Mouse (Mus musculus) kidney, postnatal 0 days (tissue): ENCODE results near the gene Tbxas1. TPM values are rescaled to one million over a fixed set of nuclear protein-coding genes. Genes with fewer than 3 reads are reported as not detected.

ENCODE experiments used
- ATAC-seq: fragments of 200-750 bp; cut with Nextera tagmentation; replicated peaks from 2 replicates; pipeline ENCODE4 v1.8.0; 2017; ENCODE audit warnings: low read depth, moderate number of reproducible peaks, moderate TSS enrichment, moderate library complexity; ENCODE audit not compliant: low FRiP score
- DNase-seq: peaks from one replicate; pipeline ENCODE4 v3.0.0-alpha.2; 2016; ENCODE audit warnings: low spot score
- H3K27ac ChIP-seq: fragments of 300-500 bp; sonication (generic); 2 replicates; pipeline ENCODE4 v1.5.1; 2014; ENCODE audit warnings: mild to moderate bottlenecking
- H3K27me3 ChIP-seq: fragments of 300-500 bp; sonication (generic); 2 replicates; pipeline ENCODE4 v1.6.1; 2014; ENCODE audit warnings: low read length, mixed read lengths; ENCODE audit not compliant: insufficient read depth
- H3K36me3 ChIP-seq: fragments of 300-500 bp; sonication (generic); 2 replicates; pipeline ENCODE4 v1.6.1; 2014; ENCODE audit warnings: low read length, mixed read lengths; ENCODE audit not compliant: insufficient read depth
- H3K4me1 ChIP-seq: fragments of 300-500 bp; sonication (generic); replicated peaks from 2 replicates; pipeline ENCODE4 v1.6.1; 2014; ENCODE audit warnings: antibody characterized with exemption, low read length, mixed read lengths; ENCODE audit not compliant: insufficient read depth
- H3K4me2 ChIP-seq: fragments of 300-500 bp; sonication (generic); 2 replicates; pipeline ENCODE4 v1.6.1; 2014; ENCODE audit warnings: mild to moderate bottlenecking, low read length, moderate library complexity, mixed read lengths
- H3K4me3 ChIP-seq: fragments of 300-500 bp; sonication (generic); replicated peaks from 2 replicates; pipeline ENCODE4 v1.5.1; 2014; ENCODE audit warnings: low read depth, low read length
- H3K9ac ChIP-seq: fragments of 300-500 bp; sonication (generic); 2 replicates; pipeline ENCODE4 v1.6.1; 2014; ENCODE audit warnings: low read depth, low read length
- H3K9me3 ChIP-seq: fragments of 300-500 bp; sonication (generic); replicated peaks from 2 replicates; pipeline ENCODE4 v1.6.1; 2016; ENCODE audit warnings: low read length, inconsistent platforms, mixed read lengths
- CTCF ChIP-seq: IDR thresholded peaks from 2 replicates; pipeline ENCODE4 v1.5.1; 2016; ENCODE audit warnings: antibody characterized with exemption, low read depth, mild to moderate bottlenecking, moderate library complexity
- WGBS: fragments of 180-500 bp; shearing (Covaris S2); extraction: QIAGEN DNeasy Blood & Tissue Kit; methylation state at CpG from one replicate; pipeline ENCODE4 v1.1.7; 2014; 5-methylcytosine and 5-hydroxymethylcytosine counted together
- polyA plus RNA-seq: library from polyadenylated mRNA; unstranded; fragments of >200 nt; fragmentation: Nextera tagmentation; extraction: Ambion mirVana; gene quantifications from 2 replicates; pipeline ENCODE4 v1.2.1, GENCODE M21; 2015

The Tbxas1 gene
- polyA plus RNA-seq, 1 experiment from 2014 or later, result 10.5 TPM

DNA sequence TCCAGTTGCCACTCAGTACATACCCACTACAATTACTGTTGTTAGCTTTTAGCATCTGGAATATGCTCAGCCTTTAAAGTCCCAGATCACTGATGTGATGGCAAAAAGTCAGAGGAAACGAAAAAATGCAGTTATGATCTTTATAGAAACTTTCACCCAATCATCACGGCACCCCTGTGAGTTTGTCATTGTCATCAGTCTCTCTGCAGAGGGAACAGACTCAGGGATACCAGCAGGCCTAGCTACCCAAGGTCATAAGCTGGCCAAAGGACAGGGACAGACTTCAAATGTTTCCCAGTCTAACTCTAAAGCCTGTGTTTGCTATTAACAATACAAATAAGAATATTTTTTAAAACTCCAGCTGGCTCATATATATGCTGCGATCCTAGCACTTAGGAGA, 33.7 kb upstream of the Tbxas1 start:
- Histone ChIP-seq H3K9ac (no peak overlapping the region), H3K27ac (no peak overlapping the region; the same call in 1 of the 2 replicates), H3K4me3 (no peak overlapping the region), H3K36me3 (no peaks in the 10 kb centered on the region), H3K4me2 (no peak overlapping the region), H3K4me1 (peaks cover 9% of the 10 kb centered on the region; the same call in 1 of the 2 replicates), H3K9me3 (no peaks in the 10 kb centered on the region), H3K27me3 (no peaks in the 10 kb centered on the region)
- ATAC-seq, result no peak
- no peak for TF ChIP-seq CTCF
- 84% methylated on average over 3 of the region's 3 CpGs for WGBS
- DNase-seq, result no peak

DNA sequence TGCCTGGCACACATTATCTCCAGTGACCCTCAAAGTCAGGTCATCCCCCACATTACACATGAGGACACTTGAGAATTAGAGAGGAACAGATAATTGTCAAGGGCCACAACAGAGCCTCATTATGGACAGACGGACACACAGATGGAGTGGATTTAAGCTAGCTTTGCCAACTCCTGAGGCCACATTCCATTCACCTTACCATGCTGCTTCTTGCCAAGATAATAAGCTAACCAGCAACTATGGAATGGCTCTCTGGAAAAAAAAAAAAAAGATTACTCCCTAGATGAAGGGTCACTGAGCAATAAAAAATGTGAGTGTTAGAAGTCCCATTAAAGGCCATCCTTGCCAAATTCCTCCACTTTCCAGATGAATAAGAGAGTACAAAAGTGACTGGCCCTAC, 30.1 kb upstream of the Tbxas1 start:
- Histone ChIP-seq H3K9ac (no peak overlapping the region), H3K9me3 (no peaks in the 10 kb centered on the region), H3K4me1 (peaks cover 27% of the 10 kb centered on the region), H3K36me3 (no peaks in the 10 kb centered on the region), H3K4me2 (no peak overlapping the region), H3K27ac (no peak overlapping the region), H3K27me3 (no peaks in the 10 kb centered on the region), H3K4me3 (no peak overlapping the region)
- DNase-seq (no peak), ATAC-seq (no peak)
- WGBS, result 53% methylated on average over 1 of the region's 1 CpGs
- TF ChIP-seq CTCF, result no peak

DNA sequence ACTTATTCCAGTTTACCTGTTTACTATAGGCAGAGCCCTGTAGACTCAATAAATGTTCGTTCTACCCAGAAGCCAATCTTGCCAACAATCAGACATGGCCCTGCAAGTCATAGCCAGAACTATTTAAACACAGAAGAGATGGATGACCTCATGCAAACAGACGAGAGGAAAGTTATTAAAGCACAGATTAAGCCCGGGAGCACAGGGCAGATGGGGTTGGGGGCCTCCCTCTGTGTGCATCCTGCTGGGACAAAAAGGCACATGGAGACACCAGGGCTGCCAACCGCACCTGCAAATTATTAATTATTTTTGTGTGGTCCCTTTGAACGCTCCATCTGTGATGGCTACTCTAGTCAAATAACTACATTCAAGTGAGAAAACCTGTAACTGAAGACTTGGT, 29.3 kb upstream of the Tbxas1 start:
- Histone ChIP-seq H3K27ac (no peak overlapping the region), H3K27me3 (no peaks in the 10 kb centered on the region), H3K4me3 (no peak overlapping the region), H3K9me3 (no peaks in the 10 kb centered on the region), H3K36me3 (no peaks in the 10 kb centered on the region), H3K9ac (no peak overlapping the region), H3K4me2 (no peak overlapping the region), H3K4me1 (peaks cover 27% of the 10 kb centered on the region)
- ATAC-seq (no peak), DNase-seq (no peak)
- 64% methylated on average over 5 of the region's 5 CpGs for WGBS
- TF ChIP-seq CTCF, result no peak

DNA sequence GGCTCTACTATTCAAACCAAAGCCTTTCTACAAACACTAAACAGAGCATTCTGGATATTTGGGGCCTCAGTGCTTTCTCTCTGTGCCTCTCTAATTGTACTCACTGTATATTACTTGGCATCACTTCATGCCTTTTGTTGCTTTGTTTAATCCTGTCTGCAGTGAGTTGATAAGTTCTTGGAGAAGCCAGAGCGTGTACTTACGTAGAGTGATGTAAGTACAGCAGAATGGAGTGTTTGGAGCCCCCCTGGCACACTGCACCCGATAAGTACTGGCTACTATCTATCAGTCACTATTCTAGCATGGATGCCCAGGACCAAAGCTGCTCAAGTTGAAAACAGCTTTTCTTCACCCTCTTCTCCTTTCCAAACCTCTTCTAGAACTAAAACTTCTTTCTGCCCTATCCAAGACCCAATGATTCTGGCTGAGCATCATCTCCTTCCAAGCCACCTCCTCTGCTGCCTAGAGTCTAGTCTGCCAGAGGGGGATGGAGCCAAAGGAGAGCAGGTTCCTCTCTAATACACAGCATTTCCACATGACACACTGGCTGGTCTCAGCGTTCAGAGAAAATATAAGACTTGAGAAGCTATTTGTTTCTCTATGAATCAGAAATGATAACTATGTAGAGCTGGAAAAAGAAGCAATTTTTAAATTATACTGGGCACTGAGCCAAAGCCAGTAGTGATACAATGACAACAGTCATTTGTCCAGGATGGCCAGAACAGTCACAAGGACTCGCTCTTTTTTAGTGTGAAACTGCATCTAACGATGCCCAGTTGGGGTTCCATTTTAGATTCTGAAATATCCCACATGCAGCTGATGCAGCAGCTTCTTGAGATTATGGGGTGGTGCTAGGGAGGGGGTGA, 28.6 kb upstream of the Tbxas1 start:
- Histone ChIP-seq H3K36me3 (no peaks in the 10 kb centered on the region), H3K27ac (no peak overlapping the region)
- 77% methylated on average over 6 of the region's 6 CpGs for WGBS

DNA sequence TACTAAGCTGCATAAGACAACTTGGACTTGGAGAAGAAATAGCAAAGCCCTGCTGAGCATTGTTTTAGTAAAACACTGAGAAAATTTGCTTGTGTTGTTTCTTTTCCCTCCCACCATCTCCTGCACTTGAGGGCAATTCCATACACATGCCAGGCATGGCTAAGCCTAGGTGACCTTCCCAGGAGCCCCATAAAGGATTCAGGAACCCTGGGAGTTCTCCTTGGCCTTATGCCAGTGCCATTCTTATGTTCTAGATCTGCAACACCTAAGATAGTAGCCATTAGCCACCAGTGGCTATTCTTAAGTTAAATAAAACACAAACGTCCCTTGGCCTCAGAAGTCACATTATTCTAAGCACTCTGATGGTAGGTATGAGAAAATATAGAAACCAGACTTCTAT, 27.8 kb upstream of the Tbxas1 start:
- no peak overlapping the region for H3K4me2 ChIP-seq
- no peaks in the 10 kb centered on the region for H3K27me3 ChIP-seq
- H3K9me3 ChIP-seq, result no peaks in the 10 kb centered on the region
- H3K9ac ChIP-seq, result no peak overlapping the region
- 60% methylated on average over 1 of the region's 1 CpGs for WGBS
- H3K27ac ChIP-seq, result no peak overlapping the region
- DNase-seq (no peak), ATAC-seq (no peak)
- no peak overlapping the region for H3K4me3 ChIP-seq
- no peaks in the 10 kb centered on the region for H3K36me3 ChIP-seq
- peaks cover 22% of the 10 kb centered on the region for H3K4me1 ChIP-seq
- TF ChIP-seq CTCF, result no peak

More for the DNA sequence above, 28.6 kb upstream of the Tbxas1 start:
- ATAC-seq (no peak), DNase-seq (no peak)
- no peak for TF ChIP-seq CTCF
- no peaks in the 10 kb centered on the region for H3K9me3 ChIP-seq
- H3K27me3 ChIP-seq, result no peaks in the 10 kb centered on the region
- H3K4me2 ChIP-seq, result no peak overlapping the region
- H3K9ac ChIP-seq, result no peak overlapping the region
- H3K4me3 ChIP-seq, result no peak overlapping the region
- H3K4me1 ChIP-seq, result peaks cover 22% of the 10 kb centered on the region

DNA sequence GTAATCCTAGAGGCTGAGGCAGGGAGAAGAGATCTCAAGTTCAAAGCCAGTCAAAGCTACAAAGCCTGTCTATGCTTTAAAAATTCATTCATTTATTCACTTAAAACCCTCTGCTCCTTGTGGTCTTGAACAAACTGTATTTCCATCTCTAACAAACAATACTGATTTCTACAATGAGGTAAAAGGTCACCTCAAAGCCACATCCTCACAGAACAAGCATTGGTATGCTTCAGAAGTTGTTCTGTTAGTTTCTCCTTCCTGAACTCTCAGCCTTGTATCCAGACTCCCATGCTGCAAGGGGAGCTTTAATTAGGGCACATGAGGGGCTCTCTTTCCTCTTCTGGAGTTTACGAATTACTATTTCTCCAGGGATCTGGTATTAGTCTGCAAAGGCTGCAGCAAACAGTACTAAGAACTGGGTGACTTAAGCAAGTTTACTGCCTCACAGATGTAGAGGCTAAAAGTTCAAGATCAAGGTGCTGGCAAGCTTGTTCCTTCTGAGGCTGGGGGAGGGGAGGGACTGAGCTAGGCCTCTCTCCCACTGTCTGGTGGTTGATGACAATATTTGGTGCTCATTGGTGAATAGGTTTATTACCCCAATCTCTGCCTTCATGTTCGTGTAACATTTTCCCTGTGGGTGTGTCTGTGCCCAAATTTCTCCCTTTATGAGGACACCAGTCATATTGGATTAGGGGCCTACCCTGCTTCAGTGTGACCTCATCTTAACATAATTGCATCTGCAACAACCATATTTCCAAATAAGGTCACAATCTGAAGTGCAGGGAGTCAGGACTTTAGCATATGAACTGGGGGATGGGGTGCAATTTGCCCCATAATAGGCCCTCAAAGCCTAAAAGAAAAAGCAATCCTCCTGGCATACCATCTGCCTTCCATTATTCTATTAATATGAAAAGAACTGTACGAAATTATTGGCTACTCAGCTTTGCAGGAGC, 27.0 kb upstream of the Tbxas1 start:
- ATAC-seq (no peak), DNase-seq (no peak)
- Histone ChIP-seq H3K4me2 (no peak overlapping the region), H3K27ac (no peak overlapping the region), H3K27me3 (no peaks in the 10 kb centered on the region), H3K36me3 (no peaks in the 10 kb centered on the region), H3K9ac (no peak overlapping the region), H3K4me1 (peaks cover 22% of the 10 kb centered on the region), H3K4me3 (no peak overlapping the region), H3K9me3 (no peaks in the 10 kb centered on the region)
- no peak for TF ChIP-seq CTCF
- 59% methylated on average over 3 of the region's 3 CpGs for WGBS
